Mouse (Mus musculus) myocyte (in vitro differentiated cells): Measurements from ENCODE around the gene Olfr1020. TPM values are rescaled to one million over a fixed set of nuclear protein-coding genes. Genes with fewer than 3 reads are reported as not detected.

Experiments used
- H3K27me3 ChIP-seq: one replicate; pipeline ENCODE4 v1.6.1; 2011; ENCODE audit not compliant: control insufficient read depth, insufficient read depth, insufficient read length
- H3K36me3 ChIP-seq: one replicate; pipeline ENCODE4 v1.6.1; 2011; ENCODE audit not compliant: control insufficient read depth, insufficient read depth
- H3K4me2 ChIP-seq: one replicate; pipeline ENCODE4 v1.6.1; 2011; ENCODE audit warnings: low read depth, control low read depth
- H3K4me3 ChIP-seq: one replicate; pipeline ENCODE4 v1.5.1; 2011; ENCODE audit warnings: mild to moderate bottlenecking, control low read depth, moderate library complexity
- H3K79me2 ChIP-seq: one replicate; pipeline ENCODE4 v1.6.1; 2011; ENCODE audit not compliant: control insufficient read depth, insufficient read depth
- H3ac ChIP-seq: one replicate; pipeline ENCODE4 v1.6.1; 2011; ENCODE audit not compliant: control insufficient read depth, insufficient read length
- CEBPB ChIP-seq: IDR thresholded peaks from 2 replicates; pipeline ENCODE4 v1.6.1; 2011; ENCODE audit warnings: mild to moderate bottlenecking, moderate library complexity; ENCODE audit not compliant: poor library complexity, insufficient read depth, severe bottlenecking
- E2F4 ChIP-seq: IDR thresholded peaks from one replicate; pipeline ENCODE4 v1.6.1; 2011; ENCODE audit warnings: mild to moderate bottlenecking, control low read depth, moderate library complexity; ENCODE audit not compliant: insufficient read depth
- MAX ChIP-seq: IDR thresholded peaks from one replicate; pipeline ENCODE4 v1.6.1; 2011; ENCODE audit warnings: low read depth, mild to moderate bottlenecking, control low read depth
- MYOD1 ChIP-seq, 3 experiments: IDR thresholded peaks; one replicate each; pipeline ENCODE4 v1.6.1; 2011; ENCODE audit warnings: control low read depth in 2 of 3, low read depth in 2 of 3, mild to moderate bottlenecking in 2 of 3, moderate library complexity in 1 of 3; ENCODE audit not compliant: insufficient read length in 2 of 3, control insufficient read depth in 1 of 3
- MYOG ChIP-seq, 3 experiments: IDR thresholded peaks; one replicate each; pipeline ENCODE4 v1.6.1; 2011; ENCODE audit warnings: control low read depth in 2 of 3, low read depth in 2 of 3, mild to moderate bottlenecking in 2 of 3; ENCODE audit not compliant: insufficient read length in 2 of 3, control insufficient read depth in 1 of 3, insufficient read depth in 1 of 3
- POLR2A ChIP-seq: IDR thresholded peaks from one replicate; pipeline ENCODE4 v1.6.1; 2011; ENCODE audit warnings: low read depth, mild to moderate bottlenecking, control low read depth, moderate library complexity; ENCODE audit not compliant: insufficient read length
- POLR2AphosphoS2 ChIP-seq: IDR thresholded peaks from one replicate; pipeline ENCODE4 v1.6.1; 2011; ENCODE audit warnings: low read depth, control low read depth; ENCODE audit not compliant: insufficient read length
- REST ChIP-seq: IDR thresholded peaks from one replicate; pipeline ENCODE4 v1.6.1; 2011; ENCODE audit warnings: mild to moderate bottlenecking, control low read depth, moderate library complexity; ENCODE audit not compliant: insufficient read depth, insufficient read length
- SRF ChIP-seq: IDR thresholded peaks from one replicate; pipeline ENCODE4 v1.6.1; 2011; ENCODE audit warnings: low read depth; ENCODE audit not compliant: control insufficient read depth, insufficient read length
- TCF12 ChIP-seq: IDR thresholded peaks from one replicate; pipeline ENCODE4 v1.6.1; 2011; ENCODE audit warnings: mild to moderate bottlenecking, control low read depth; ENCODE audit not compliant: poor library complexity, insufficient read depth, severe bottlenecking
- TCF3 ChIP-seq: IDR thresholded peaks from one replicate; pipeline ENCODE4 v1.6.1; 2011; ENCODE audit warnings: low read depth, control low read depth; ENCODE audit not compliant: insufficient read length
- USF1 ChIP-seq: IDR thresholded peaks from one replicate; pipeline ENCODE4 v1.6.1; 2011; ENCODE audit warnings: low read depth, mild to moderate bottlenecking, control low read depth, moderate library complexity
- polyA plus RNA-seq: library from polyadenylated mRNA; unstranded; fragments of >200 nt; fragmentation: generic; extraction: Trizol; gene quantifications from one replicate; pipeline ENCODE4 v1.2.1, GENCODE M21; 2012; ENCODE audit warnings: missing spikeins

Gene Olfr1020
- not detected for polyA plus RNA-seq

DNA sequence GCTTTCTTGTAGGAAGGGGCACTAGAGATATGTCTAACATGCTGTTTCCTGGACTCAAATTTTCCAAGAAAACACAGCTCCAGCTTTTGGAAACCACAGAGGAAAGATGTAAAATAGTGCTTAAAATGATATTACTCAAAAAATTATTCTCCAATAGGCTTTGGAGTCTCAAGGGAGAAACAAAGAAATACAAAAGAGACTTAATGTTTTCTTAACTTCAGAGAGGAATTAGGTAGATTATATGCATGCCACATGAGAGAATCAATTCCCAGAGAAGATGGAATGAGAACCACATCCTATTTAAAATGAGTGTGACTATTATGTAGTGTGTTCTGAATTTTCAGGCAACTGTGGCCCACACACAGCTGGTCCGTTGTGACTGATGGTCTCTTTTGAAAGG lies at the start of gene Olfr1020:
Gene Olfr1020 (plus strand): TSS at position 301 of the 400 bp plus-strand sequence.
- no peak within 1 kb of the TSS for H3ac ChIP-seq
- no peaks in the 10 kb centered on the region for H3K36me3 ChIP-seq
- H3K4me3 ChIP-seq = no peak within 1 kb of the TSS
- no peaks in the 10 kb centered on the region for H3K79me2 ChIP-seq
- no peaks in the 10 kb centered on the region for H3K27me3 ChIP-seq
- TF ChIP-seq MAX = no peak
- TF ChIP-seq POLR2AphosphoS2 = no peak
- TF ChIP-seq TCF12 = no peak
- TF ChIP-seq E2F4 = no peak
- no peak for TF ChIP-seq MYOG (IDR thresholded peaks at IDR 0.05; ENCODE audit: control insufficient read depth in 1 of 3, insufficient read depth in 1 of 3, insufficient read length in 2 of 3, low read depth in 2 of 3)
- no peak for TF ChIP-seq POLR2A
- TF ChIP-seq TCF3 = no peak
- no peak for TF ChIP-seq MYOD1 (IDR thresholded peaks at IDR 0.05; ENCODE audit: control insufficient read depth in 1 of 3, insufficient read length in 2 of 3, low read depth in 2 of 3)
- no peak within 1 kb of the TSS for H3K4me2 ChIP-seq

DNA sequence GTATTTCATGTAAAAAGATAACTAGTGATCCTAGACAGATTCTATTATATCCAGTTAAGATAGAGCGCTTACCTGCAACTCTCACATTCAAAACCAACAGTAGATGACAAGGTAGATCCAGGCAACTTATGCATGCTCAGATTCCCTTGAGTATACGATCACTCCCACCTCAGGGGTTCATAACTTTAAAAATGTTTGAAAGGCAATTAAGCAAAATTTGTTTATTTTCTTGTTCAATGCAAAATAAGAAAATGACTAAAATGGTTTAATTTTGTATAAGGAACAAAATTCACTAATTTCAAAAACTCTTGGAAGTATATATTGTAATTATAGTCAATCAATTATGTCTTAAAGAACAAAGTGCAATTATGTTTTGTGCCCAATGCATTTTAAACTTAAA lies 44.4 kb upstream of the Olfr1020 start, which contains the start of gene Olfr1016:
Gene Olfr1016 (minus strand): TSS at position 101 of the 400 bp plus-strand sequence.
- Histone ChIP-seq H3K36me3 (no peaks in the 10 kb centered on the region), H3K79me2 (no peaks in the 10 kb centered on the region), H3ac (no peak within 1 kb of the TSS), H3K4me2 (no peak within 1 kb of the TSS), H3K4me3 (no peak within 1 kb of the TSS), H3K27me3 (no peaks in the 10 kb centered on the region)
- no peak for TF ChIP-seq SRF
- TF ChIP-seq POLR2AphosphoS2 = no peak
- TF ChIP-seq MYOG (IDR thresholded peaks at IDR 0.05; ENCODE audit: control insufficient read depth in 1 of 3, insufficient read depth in 1 of 3, insufficient read length in 2 of 3, low read depth in 2 of 3) = no peak
- TF ChIP-seq TCF3 = no peak
- TF ChIP-seq MYOD1 (IDR thresholded peaks at IDR 0.05; ENCODE audit: control insufficient read depth in 1 of 3, insufficient read length in 2 of 3, low read depth in 2 of 3) = no peak

DNA sequence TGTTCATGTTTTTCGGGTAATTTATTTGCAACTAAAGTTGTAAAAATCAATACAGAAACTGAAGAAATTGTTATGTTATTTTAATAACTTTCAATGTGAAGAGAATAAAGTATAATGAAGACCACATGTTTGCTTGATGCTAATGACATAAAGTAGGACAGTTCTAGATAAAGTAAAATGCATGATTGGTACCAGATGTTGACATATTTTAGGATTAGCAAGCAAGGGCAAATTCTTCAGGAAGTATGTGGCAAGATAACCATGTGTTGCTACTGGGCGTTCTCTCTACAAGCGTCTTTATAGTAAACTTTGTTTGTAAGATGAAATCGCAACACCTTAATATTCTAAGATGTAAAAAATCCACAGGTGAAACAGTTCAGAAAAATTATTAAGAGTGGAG lies 42.3 kb upstream of the Olfr1020 start:
- TF ChIP-seq MYOG (IDR thresholded peaks at IDR 0.05; ENCODE audit: control insufficient read depth in 1 of 3, insufficient read depth in 1 of 3, insufficient read length in 2 of 3, low read depth in 2 of 3) = no peak
- no peaks in the 10 kb centered on the region for H3K27me3 ChIP-seq
- no peak overlapping the region for H3K4me3 ChIP-seq
- H3K4me2 ChIP-seq = no peak overlapping the region
- H3ac ChIP-seq = no peak overlapping the region
- no peaks in the 10 kb centered on the region for H3K79me2 ChIP-seq
- no peaks in the 10 kb centered on the region for H3K36me3 ChIP-seq

DNA sequence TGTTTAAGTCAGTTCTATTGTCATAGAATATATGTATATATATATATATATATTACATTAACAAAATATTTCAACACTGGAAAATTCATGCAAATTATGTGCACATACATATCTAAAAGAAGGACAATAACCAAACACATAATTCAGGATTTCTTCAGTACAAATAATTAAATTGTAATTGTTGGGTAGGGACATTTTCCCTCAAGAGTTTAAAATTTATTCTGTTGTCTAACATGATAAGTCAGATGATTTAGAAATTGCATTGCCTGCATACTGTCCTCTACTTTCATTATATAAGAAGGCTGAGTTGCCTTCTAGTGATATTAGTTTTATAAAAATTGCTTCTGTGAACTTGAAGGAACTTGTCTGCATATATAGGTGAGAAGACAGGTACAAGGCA lies 28.7 kb upstream of the Olfr1020 start, which contains the start of gene Olfr1018:
Gene Olfr1018 (plus strand): TSS at position 301 of the 400 bp plus-strand sequence.
- Histone ChIP-seq H3K79me2 (no peaks in the 10 kb centered on the region), H3ac (no peak within 1 kb of the TSS), H3K27me3 (no peaks in the 10 kb centered on the region), H3K36me3 (no peaks in the 10 kb centered on the region), H3K4me2 (no peak within 1 kb of the TSS), H3K4me3 (no peak within 1 kb of the TSS)
- TF ChIP-seq E2F4 (no peak), POLR2AphosphoS2 (no peak), MYOG (IDR thresholded peaks at IDR 0.05; ENCODE audit: control insufficient read depth in 1 of 3, insufficient read depth in 1 of 3, insufficient read length in 2 of 3, low read depth in 2 of 3) (no peak), MYOD1 (IDR thresholded peaks at IDR 0.05; ENCODE audit: control insufficient read depth in 1 of 3, insufficient read length in 2 of 3, low read depth in 2 of 3) (no peak), MAX (no peak), TCF12 (no peak), USF1 (no peak), TCF3 (no peak), REST (no peak), SRF (no peak), CEBPB (no peak), POLR2A (no peak)

DNA sequence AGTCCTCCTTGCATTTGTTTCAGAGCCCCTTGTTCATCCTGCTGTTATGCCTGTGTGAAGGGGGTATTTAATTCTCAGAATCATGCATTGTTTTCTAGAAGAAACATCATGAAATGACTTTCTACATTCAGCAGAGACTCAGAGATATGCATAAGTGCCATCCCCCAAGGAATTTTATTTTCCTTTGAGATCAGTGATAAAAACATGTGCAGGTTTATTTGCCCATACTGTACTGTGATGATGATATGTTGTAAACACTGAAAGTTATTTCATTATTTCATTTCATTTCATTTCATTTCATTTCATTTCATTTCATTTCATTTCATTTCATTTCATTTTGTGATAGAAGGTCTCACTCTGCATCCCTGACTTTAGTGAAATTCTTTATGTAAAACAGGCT lies 1.4 kb upstream of the Olfr1020 start, which contains the start of gene Olfr1019:
Gene Olfr1019 (minus strand): TSS at position 101 of the 400 bp plus-strand sequence.
- H3ac ChIP-seq = no peak within 1 kb of the TSS
- TF ChIP-seq TCF3 (no peak), POLR2A (no peak), USF1 (no peak), SRF (no peak), MAX (no peak), CEBPB (no peak), TCF12 (no peak), POLR2AphosphoS2 (no peak), MYOG (IDR thresholded peaks at IDR 0.05; ENCODE audit: control insufficient read depth in 1 of 3, insufficient read depth in 1 of 3, insufficient read length in 2 of 3, low read depth in 2 of 3) (no peak), MYOD1 (IDR thresholded peaks at IDR 0.05; ENCODE audit: control insufficient read depth in 1 of 3, insufficient read length in 2 of 3, low read depth in 2 of 3) (no peak), REST (no peak), E2F4 (no peak)
- no peak within 1 kb of the TSS for H3K4me3 ChIP-seq
- no peaks in the 10 kb centered on the region for H3K27me3 ChIP-seq
- no peaks in the 10 kb centered on the region for H3K79me2 ChIP-seq
- no peaks in the 10 kb centered on the region for H3K36me3 ChIP-seq
- H3K4me2 ChIP-seq = no peak within 1 kb of the TSS
